Mouse (Mus musculus): Measurements from ENCODE around the gene Rprd2. TPM values are rescaled to one million over a fixed set of nuclear protein-coding genes. Genes with fewer than 3 reads are reported as not detected.

The Rprd2 gene
- polyA plus RNA-seq, 1 experiment from 2014 or later: 23.5 TPM

Small RNA genes within 50 kb of the gene (microRNA-seq; reads per million reads assigned to microRNA genes)
- gene Mir7014: not detected

Other genes starting within 250 kb of the Rprd2 start
- gene Golph3l, start 229.9 kb downstream of the Rprd2 start, polyA plus RNA-seq (2014; fragmentation: Nextera tagmentation; extraction: Ambion mirVana): 36.7 and 38.1 TPM in 2 replicates
- 78.7 and 81.8 TPM in 2 replicates for gene Ensa, start 193.9 kb downstream of the Rprd2 start, polyA plus RNA-seq (2014; fragmentation: Nextera tagmentation; extraction: Ambion mirVana)
- gene Mcl1, start 160.1 kb downstream of the Rprd2 start, polyA plus RNA-seq (2014; fragmentation: Nextera tagmentation; extraction: Ambion mirVana): 63.2 and 67.9 TPM in 2 replicates
- 0.29 and 0.71 TPM in 2 replicates for gene Adamtsl4, start 130.9 kb downstream of the Rprd2 start, polyA plus RNA-seq (2014; fragmentation: Nextera tagmentation; extraction: Ambion mirVana)
- gene Ecm1, start 79.3 kb downstream of the Rprd2 start, polyA plus RNA-seq (2014; fragmentation: Nextera tagmentation; extraction: Ambion mirVana): 5.1 and 6.8 TPM in 2 replicates
- gene Tars2, start 58.7 kb downstream of the Rprd2 start, polyA plus RNA-seq (2014; fragmentation: Nextera tagmentation; extraction: Ambion mirVana): 64.1 and 66.3 TPM in 2 replicates
- gene Prpf3, start 37.0 kb upstream of the Rprd2 start, polyA plus RNA-seq (2014; fragmentation: Nextera tagmentation; extraction: Ambion mirVana): 80.7 and 87.2 TPM in 2 replicates
- 339 and 359 TPM in 2 replicates for gene Mrps21, start 52.7 kb upstream of the Rprd2 start, polyA plus RNA-seq (2014; fragmentation: Nextera tagmentation; extraction: Ambion mirVana)
- 7.1 and 7.5 TPM in 2 replicates for gene Ciart, start 63.4 kb upstream of the Rprd2 start, polyA plus RNA-seq (2014; fragmentation: Nextera tagmentation; extraction: Ambion mirVana)
- gene BC028528, start 73.1 kb upstream of the Rprd2 start, polyA plus RNA-seq (2014; fragmentation: Nextera tagmentation; extraction: Ambion mirVana): 6.7 and 7.5 TPM in 2 replicates
- gene Aph1a, start 75.1 kb upstream of the Rprd2 start, polyA plus RNA-seq (2014; fragmentation: Nextera tagmentation; extraction: Ambion mirVana): 26.1 and 27.3 TPM in 2 replicates
- 128 and 129 TPM in 2 replicates for gene Car14, start 85.8 kb upstream of the Rprd2 start, polyA plus RNA-seq (2014; fragmentation: Nextera tagmentation; extraction: Ambion mirVana)
- 125 and 151 TPM in 2 replicates for gene Anp32e, start 110.4 kb upstream of the Rprd2 start, polyA plus RNA-seq (2014; fragmentation: Nextera tagmentation; extraction: Ambion mirVana)
- 78.3 and 82.7 TPM in 2 replicates for gene Plekho1, start 177.1 kb upstream of the Rprd2 start, polyA plus RNA-seq (2014; fragmentation: Nextera tagmentation; extraction: Ambion mirVana)
- gene Vps45, start 239.6 kb upstream of the Rprd2 start, polyA plus RNA-seq (2014; fragmentation: Nextera tagmentation; extraction: Ambion mirVana): 19.5 and 22.7 TPM in 2 replicates